Mouse (Mus musculus): ENCODE measurements at regions not wholly inside any gene's neighbourhood (a gene's known extent, or its start where the extent isn't known, plus 50 kb on each side); places are given as distances from the start of the nearest gene placed in this dataset.

DNA sequence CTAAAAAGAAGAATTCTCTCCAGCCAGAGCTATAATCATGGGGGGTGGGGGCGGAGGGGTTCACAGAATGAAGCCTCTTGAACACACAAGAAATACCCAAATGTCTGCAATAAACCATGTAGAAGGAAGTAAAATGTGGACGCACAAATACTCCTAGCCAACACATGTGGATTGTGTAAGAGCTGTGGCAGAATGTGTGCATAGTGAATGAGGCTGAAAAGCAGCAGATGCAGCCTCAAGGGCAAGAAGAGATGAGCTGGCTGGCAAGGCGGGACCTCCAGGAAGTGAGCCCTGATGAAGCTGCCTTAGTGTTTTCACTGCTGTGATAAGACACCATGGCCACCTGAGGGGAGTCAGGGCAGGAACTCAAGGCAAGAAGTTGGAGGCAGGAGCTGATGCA lies 53.3 kb upstream of the Arhgap28 start:
- peak; percentile 88 for ATAC-seq (replicated peaks; ENCODE audit: poor library complexity)

DNA sequence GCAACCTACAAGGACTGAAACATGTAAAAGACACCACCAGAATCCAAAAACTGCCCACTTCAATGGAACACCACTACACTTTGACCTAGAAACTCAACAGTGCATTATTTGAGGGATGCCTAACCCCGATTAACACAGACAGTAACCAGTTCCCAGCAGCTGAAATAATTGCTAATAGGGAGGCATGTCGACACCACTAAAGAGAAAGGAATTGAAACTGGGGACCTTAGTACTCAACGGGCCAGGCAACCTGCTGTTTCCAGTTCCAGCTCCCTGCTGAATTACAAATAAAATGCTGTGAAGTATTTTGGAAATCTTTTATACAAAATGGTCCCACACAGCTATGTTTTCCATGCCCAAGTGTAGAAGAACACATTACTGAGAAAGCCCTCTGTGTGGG lies 56.5 kb upstream of the Arhgap28 start:
- peak; percentile 69 for ATAC-seq (replicated peaks; ENCODE audit: poor library complexity)

DNA sequence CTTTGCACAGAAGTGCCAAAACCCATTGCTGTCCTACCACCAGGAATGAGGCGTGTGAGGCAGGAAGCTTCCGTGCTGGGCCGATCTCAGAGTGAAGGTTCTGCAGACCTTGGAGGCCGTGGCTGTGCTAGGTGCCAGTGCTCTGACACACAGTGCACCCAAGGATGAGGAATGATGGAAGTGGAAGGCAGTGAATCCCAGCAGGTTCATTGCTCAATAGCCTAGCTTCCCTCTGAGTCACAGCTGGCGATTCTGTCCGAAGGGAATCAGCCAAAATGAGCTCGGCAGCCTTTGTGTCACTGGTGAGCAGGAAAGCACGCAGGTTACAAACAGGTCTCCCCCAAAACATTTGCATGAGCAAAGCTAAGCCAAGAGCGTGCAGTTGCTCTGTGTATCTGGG lies 61.8 kb upstream of the Arhgap28 start:
- no peak for ATAC-seq (replicated peaks; ENCODE audit: poor library complexity)

DNA sequence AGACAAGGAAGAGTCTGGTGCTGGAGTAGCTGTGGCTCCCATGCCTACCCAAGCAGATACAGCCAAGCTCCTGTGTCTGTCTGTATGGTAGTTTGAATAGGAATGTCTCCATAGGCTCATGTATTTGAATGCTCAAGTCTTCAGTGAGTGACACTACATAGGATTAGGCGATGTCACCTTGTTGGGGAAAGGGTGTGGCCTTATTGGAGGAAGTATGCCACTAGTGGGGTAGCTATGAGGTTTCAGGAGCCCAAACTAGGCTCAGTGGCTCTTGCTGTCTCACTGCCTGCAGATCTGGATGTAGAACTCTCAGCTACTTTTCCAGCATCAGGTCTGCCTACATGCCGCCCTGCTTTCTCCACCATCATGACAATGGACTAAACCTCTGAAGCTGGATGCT lies 62.3 kb upstream of the Arhgap28 start:
- ATAC-seq (replicated peaks; ENCODE audit: poor library complexity) = peak; percentile 52

DNA sequence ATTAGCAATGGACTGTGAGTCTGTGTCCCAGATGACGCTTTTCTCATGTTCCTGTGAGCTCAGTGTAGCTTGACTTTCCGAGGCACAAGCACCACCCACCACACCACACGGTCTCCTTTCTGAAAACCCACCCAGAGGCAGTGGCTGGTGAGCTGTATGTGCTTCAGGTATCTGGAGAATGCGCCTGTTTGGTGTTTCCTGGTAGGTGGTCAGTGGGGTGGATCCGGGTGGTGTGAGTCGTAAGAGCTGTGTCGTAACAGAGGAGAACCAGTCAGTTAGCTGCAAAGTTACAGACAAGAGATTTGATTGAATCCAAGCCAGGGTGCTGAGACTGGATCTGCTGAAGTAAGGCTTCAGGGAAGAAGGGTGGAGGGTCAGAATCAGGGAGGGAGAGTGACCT lies 65.1 kb upstream of the Arhgap28 start:
- no peak for ATAC-seq (replicated peaks; ENCODE audit: poor library complexity)

DNA sequence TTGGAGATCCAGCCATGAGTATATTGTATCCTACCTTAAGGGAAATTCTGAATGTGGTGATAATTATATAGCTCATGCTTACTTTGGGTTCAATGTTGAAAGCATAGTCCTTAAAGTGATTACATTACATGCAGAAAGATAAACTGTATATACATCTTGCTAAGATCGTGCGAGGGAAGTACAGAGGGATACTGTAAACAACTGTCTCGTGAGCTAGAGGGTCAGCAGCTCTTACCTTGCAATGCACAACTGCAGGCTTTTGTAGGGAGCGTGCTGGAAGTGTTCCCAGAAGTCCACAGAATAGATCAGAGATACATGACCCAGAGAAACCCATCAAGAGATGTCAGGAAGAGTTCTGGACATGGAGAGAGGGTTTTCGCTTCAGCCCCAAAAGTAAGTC lies 65.6 kb upstream of the Arhgap28 start:
- ATAC-seq (replicated peaks; ENCODE audit: poor library complexity) = no peak

DNA sequence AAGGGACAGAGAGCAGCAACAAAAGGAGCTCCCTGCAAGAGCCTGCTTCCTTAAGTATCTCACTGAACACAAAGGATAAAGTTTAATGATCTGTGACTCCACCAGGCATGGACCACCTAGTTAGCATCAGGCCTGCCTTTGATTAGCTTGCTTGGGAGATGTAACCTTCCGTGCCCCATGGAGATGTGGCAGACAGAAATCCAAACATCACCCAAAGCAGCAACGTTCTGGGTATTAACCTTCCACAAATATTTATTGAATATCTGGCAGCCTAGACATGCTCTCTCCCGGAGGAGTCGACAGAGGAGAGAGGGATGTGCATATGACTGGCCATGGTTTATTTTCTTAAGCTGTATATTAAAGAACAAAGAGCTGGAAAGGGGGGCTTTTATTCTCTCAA lies 67.6 kb upstream of the Arhgap28 start:
- no peak for ATAC-seq (replicated peaks; ENCODE audit: poor library complexity)

DNA sequence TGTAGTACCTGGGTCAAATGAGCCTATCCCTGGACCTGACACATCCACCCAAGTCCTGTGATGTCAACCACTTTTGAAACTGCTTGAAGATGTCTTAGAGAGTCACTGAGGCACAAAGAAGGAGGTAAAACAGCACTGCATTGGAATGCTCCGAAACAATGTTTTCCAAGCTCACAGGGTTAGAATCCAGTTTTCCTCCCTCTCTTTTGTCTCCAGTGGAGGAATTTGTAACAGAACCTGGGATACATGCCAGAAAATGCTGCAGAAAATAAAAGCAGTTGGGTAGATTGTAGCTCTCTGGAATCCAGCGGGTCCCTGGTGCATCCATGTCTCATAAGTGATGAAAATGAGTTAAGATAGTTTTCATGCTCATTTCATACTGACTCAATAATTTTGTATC lies 71.8 kb upstream of the Arhgap28 start:
- ATAC-seq (replicated peaks; ENCODE audit: poor library complexity) = no peak

DNA sequence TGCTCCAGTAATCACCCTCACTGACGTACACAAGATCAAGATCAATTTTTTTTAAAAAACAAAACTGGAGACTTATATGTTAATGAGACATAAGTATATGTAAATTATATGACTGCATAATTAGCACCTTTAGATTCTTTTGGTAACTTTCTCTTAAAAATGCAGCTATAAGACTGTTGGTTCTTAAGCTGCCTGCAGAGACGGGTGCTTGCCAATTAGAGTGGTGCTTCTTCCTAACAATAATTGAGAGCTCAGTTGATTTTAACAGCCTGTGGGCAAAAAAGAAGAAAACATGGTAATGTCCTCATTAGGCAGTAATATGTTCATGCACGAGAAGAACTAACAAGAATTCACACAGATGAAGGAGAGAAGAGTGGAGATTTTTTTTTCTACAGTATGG lies 74.8 kb upstream of the Arhgap28 start:
- no peak for ATAC-seq (replicated peaks; ENCODE audit: poor library complexity)

DNA sequence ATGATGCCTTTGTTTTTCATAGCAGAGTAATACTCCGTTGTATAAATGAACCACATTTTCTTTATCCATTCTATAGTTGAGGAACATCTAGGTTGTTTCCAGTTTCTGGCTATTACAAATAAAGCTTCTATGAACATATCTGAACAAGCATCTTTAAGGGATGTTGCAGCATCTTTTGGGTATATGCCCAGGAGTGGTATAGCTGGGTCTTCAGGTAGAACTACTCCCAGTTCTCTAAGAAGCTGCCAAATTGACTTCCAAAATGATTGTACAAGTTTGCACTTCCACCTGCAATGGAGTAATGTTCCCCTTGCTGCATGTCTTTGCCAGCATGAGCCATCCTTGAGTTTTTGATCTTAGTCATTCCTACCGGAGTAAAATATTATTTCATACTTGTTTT lies 80.5 kb upstream of the Arhgap28 start:
- ATAC-seq (replicated peaks; ENCODE audit: poor library complexity) = no peak

DNA sequence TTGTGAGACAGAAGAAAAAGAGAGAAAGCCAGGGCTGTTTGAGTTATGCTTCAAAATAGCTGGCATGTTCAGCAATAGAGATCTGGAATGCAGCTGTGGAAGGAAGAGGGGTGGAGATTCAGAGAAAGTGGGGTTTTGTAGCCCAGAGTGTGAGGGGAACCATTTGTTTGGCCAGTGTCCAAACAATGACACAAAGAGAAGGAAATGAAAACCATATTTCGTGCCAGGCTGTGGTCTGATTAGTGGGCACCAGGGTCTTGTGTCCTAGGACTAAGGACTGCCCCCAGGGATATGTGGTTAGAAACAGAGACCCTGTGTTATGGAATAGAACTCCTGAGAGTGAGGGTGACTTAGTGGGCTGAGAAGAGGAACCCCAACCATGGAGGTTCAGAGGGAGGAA lies 83.2 kb upstream of the Arhgap28 start:
- ATAC-seq (replicated peaks; ENCODE audit: poor library complexity) = peak; percentile 97

DNA sequence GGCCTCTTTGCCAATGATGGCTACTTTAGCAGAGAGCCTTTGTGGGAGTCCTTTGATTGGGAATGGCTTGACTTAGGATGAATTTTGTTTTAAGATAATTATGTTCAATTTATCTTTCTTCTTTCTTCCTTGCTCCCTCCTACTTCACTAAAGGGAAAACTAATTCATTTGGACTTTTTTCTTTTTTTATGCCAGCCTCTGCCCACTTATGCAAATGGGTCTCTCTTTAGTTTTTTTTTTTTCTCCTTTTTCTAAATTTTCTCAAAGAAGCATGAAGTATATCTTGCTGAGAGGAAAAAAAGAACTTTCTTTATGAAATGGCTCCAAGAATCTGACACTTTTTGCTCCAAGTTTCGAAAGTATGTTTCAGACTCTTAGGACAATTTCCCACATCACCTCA lies 85.3 kb upstream of the Arhgap28 start:
- ATAC-seq (replicated peaks; ENCODE audit: poor library complexity) = no peak

DNA sequence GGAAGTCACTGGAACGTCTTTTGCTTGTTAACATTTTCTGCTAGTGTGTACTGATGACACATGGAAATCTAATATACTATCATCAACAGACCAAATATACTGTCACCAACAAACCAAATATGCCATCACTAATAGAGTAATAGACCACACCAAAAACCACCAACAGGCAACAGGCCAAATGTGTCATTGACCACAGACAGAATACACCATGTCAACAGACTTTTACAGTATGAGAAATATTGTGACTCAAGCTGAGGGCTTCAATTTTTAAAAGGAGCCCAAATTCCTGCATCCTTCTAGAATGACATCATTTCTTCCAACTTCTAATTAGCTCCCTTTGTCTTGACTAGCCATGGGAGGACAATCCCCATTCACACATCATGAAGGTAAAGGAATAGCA lies 85.9 kb upstream of the Arhgap28 start:
- ATAC-seq (replicated peaks; ENCODE audit: poor library complexity) = 0 out of 2 replicates have a peak, but pooled peaks have one; percentile 10

DNA sequence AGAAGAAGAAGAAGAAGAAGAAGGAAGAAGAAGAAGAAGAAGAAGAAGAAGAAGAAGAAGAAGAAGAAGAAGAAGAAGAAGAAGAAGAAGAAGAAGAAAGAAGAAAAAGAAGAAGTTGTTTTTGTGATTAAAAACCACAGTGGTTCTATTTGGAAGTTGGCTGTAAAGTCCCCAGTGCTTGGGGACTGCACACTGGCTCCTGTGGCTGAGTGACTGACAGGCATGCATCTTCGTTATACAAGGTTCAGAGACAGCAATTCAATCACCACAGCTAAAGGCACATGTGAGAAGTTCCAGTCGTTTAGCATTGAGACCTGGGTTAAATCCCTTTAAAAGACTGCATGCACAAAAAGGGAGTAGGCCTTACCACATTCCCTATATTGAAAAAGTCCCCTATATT lies 93.1 kb upstream of the Arhgap28 start:
- ATAC-seq (replicated peaks; ENCODE audit: poor library complexity) = peak; percentile 57; the same call in 1 of the 2 replicates

DNA sequence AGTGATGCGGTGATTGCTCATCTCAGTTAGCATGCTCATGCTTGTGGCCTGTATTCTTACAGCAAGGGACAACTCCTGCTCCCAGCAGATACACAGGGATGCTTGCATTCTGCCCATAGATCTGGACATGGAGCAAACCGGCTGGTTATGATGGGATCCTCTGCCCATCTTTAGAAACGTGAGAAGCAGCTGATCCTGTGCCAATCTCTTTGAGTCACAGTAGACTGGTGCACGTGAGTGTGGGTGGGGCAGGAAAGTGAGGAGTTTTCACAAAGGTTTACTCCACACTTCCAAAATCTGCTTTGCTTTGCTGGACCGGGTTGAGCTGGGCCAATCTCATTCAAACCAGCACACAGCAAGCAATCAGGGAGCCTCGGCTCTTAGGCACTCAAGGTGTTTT lies 93.5 kb upstream of the Arhgap28 start:
- no peak for ATAC-seq (replicated peaks; ENCODE audit: poor library complexity)

DNA sequence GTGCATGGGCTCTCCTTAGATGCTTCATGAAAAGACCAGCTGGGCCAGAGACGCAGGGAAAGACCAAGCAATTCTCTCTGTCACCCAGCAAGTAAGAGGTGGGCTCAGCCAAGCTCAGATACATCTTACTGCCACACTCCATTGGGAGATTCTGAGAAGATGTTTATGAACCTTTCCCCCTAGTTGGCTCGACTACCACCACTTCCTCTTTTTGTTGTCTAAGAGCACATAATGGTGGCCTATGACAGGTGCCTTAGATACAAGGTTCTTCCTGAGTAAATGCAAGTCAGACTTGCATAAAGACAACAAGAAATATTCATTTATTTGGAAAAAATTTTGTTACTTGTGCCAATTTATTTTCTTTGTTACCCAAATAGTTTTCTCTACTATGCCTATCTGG lies 96.2 kb upstream of the Arhgap28 start:
- ATAC-seq (replicated peaks; ENCODE audit: poor library complexity) = peak; percentile 83

DNA sequence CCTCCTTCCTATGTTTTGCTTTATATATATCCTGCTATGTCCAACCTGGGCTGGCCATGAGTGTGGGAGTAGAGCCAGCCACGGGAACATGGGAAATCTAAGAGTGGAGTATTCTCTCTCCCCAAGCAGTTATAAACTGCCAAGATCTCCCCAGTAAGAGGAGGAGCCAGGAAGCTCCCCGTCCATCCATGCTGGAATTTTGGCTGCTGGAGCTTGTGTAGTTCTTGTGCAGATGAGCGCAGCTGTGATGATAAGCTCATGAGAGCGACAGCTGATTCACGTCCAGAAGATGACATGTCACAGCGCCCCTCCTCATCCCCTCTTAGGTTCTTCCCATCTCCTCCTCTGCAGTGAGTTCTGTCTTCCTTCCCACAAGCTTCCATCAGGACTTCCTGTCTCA lies 99.4 kb upstream of the Arhgap28 start:
- no peak for ATAC-seq (replicated peaks; ENCODE audit: poor library complexity)

DNA sequence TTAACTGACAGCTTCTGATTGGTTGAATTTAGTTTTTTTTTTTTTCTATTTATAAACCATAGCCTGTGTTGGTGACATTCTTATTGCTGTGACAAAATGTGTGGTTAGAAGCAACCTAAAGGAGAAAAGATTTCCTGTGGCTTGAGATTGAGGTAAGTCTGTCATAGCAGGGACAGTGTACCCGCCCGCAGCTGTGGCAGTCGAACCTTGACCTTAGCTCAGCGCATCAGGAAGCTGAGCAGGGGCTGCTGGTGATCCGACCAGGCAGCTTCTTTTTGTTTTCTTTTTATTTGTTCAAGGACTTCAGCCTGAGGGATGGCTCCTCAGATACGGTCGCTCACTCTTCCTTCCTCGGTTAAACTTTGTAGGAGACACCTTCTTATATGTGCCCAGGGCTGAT lies 102.4 kb upstream of the Arhgap28 start:
- ATAC-seq (replicated peaks; ENCODE audit: poor library complexity) = peak; percentile 80

DNA sequence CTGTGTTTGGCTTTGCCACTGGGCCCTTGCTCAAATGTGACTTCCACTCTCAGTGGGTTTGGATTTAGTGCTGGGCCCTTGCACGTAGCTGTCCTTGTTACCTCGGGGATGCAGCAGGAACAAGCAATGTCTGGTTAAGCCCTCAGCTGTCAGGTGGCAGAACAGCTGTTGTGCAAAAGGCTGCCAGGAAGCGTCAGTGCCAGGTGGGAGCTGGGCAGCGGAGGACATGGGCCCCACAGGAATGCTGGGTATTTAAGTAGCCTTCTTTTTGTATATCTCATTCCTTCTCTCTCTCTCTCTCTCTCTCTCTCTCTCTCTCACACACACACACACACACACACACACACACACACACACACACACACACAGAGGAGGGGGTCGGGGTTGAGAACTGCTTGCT lies 104.0 kb upstream of the Arhgap28 start:
- ATAC-seq (replicated peaks; ENCODE audit: poor library complexity) = 0 out of 2 replicates have a peak, but pooled peaks have one; percentile 18

DNA sequence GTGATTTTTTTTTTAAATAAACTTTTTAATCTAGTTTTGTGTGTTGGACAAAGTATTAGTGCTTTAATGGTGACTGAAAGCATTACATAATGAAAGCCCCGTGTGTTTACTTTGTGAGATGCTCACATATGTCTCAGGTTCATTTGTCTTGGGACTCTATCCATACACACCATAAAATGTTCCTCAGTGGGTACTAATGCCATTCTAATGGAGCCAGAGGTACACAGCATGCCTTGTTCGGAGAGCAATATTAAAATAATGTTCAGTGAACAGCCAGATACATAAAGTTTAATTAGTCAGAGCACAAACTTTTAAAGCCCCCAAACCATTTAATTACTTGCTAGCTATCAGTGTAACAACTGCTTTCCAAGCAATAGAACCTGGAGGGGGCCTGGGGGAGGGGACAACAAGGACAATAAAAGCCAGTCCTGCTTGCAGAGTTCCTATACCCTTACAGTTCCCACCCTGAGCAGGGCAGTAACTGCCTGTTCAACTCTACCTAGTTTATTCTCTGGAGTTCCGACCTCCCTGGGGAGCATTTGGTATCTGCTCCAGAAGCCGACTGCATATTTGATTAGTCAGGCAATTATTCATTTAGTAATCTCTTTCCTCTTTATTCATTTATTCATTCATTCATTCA lies 108.0 kb upstream of the Arhgap28 start:
- no peak for ATAC-seq (replicated peaks; ENCODE audit: poor library complexity)

DNA sequence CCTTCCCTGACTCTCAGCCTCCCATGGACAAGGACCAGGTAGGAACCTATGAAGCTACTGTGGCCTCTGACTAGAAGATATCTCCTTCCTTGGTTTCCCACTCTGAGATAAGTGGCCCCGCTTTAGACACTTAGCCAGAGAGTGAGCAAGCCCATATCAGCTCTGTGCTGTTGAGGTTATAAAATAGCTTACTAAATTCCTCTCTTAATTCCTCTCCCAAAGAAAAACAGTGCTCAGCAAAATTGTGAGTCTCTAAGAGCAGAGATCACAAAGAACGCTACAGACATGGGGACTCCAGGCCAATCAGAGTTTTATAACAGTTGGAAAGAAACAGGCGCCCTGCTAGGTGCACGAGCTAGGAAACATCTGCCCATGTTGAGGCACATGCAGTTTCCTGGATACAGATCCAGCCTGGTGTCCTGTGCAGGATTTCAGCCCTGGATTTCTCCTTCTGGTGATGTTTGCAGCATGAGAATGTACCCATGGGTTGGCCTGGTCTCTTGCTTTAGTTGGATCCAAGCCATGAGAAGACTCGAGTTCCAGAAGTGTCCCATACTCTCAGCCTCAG lies 108.9 kb upstream of the Arhgap28 start:
- ATAC-seq (replicated peaks; ENCODE audit: poor library complexity) = no peak

DNA sequence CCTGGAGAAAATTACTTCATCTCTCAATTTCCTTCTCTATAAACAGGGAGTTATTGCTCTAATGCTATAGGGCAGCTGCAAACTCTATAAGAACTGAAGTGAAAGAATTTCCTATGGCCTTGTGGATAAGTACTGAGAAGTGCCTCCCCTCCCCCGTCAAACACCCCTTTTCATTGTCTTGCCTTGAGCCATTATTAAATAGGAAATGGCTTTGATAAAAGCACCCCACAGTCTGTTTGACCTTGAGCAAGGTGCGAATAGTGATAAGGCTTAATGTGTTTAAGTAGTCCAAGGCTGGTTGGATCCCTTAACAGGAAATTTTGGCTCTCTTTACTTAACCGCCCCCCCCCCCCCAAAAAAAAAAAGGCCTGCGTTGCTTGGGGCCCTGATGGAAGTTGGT lies 111.7 kb upstream of the Arhgap28 start:
- ATAC-seq (replicated peaks; ENCODE audit: poor library complexity) = 0 out of 2 replicates have a peak, but pooled peaks have one; percentile 5

DNA sequence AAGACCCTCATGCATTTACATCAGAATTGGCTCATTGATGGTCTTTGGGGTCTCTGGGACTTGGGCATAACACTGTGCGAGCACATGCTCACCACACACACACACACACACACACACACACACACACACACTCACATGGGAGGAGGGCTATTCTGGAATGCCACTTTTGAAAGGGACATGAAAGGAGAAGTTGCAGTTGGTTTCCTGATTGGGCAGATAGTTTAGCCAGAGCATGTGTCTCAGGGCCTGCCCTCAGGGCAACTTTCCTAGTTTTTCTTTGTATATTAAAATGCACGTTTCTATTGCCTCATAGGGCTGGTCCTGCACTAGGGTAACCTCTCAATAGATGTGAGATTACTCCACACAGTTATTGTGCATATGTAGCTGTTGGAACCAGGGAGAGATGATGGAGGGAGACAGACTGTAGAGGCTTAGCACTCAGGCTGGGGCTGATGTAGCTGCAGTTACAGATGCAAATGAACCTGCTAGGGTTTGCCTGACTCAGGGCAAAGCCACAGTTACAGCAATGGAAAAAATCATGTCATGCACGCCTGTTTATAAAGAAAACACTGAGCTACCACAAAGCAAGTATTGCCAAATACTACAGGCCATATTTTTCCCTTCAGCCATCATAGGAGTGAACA lies 115.3 kb upstream of the Arhgap28 start:
- ATAC-seq (replicated peaks; ENCODE audit: poor library complexity) = peak; percentile 70
